Comparison of ENCODE assay signal across 15 mouse cellular contexts in the genomic region with DNA sequence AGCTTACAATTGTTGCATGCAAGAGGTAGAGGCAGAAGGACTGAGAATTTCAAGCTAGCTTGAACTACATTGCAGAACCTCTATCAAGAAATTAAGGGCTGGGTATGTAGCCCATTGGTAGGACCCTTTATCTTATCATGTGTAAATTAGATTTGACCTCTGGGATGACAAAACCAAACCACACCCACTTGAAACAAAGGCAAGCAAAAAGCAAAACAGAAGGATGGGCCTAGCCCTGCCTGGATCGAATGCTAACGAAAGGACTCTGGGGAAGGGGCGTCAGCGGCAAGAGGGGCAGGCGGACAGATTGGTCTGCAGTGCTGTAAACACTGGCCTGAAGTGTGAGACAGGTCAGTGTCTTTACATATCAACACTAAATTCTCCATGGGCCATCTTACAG.
"Had no signal": no experiment of that assay in that cellular context is flagged by ENCODE, and none has a peak within 500 bp of the region (broad histone marks: within the 10 kb centered on the region; RNA-seq: fewer than 3 reads in every experiment).

No protein-coding gene starts in this region.

- DNase-seq: retina, postnatal 1 day; right cerebral cortex, adult 18-20 months; right cerebral cortex, postnatal 14 days; right cerebral cortex, postnatal 25 days; right cerebral cortex, postnatal 4 days; spleen, adult 18-20 months; thymus, adult 18-20 months; thymus, adult 2 months; thymus, postnatal 14 days; thymus, postnatal 25 days; thymus, postnatal 36 days; thymus, postnatal 4 days had no signal

- H3K36me3 ChIP-seq: neural tube, embryonic 15.5 days; stomach, embryonic 15.5 days had no signal

- H3K27ac ChIP-seq: neural tube, embryonic 15.5 days; stomach, embryonic 15.5 days; stomach, postnatal 0 days had no signal

- H3K4me3 ChIP-seq: neural tube, embryonic 15.5 days; stomach, embryonic 15.5 days had no signal

- H3K9ac ChIP-seq: neural tube, embryonic 15.5 days; stomach, embryonic 15.5 days had no signal

- H3K4me2 ChIP-seq: neural tube, embryonic 15.5 days; stomach, embryonic 15.5 days had no signal

- H3K9me3 ChIP-seq: neural tube, embryonic 15.5 days; stomach, embryonic 15.5 days had no signal
